Mouse (Mus musculus) MEL (cell line): Measurements from ENCODE around the gene Zfp362. TPM values are rescaled to one million over a fixed set of nuclear protein-coding genes. Genes with fewer than 3 reads are reported as not detected.

Source experiments
- DNase-seq: peaks from one replicate; pipeline ENCODE4 v3.0.0; 2011; ENCODE audit warnings: low read depth, low spot score
- H3K27ac ChIP-seq: 2 replicates; pipeline ENCODE4 v1.5.1; 2012; ENCODE audit warnings: low read depth, mild to moderate bottlenecking, control low read depth, low read length, moderate library complexity; ENCODE audit not compliant: control insufficient read depth
- H3K27me3 ChIP-seq, 2 experiments: fragments of 150-350 bp in 1 of 2; sonication (generic) in 1 of 2; 2 replicates each; pipeline ENCODE4 v1.6.1; 2012; ENCODE audit warnings: low read length in 2 of 2, mild to moderate bottlenecking in 2 of 2, improper control_type of control experiment in 1 of 2, moderate library complexity in 1 of 2; ENCODE audit not compliant: insufficient read depth in 2 of 2, control insufficient read depth in 1 of 2
- H3K36me3 ChIP-seq, 2 experiments: 2 replicates each; pipeline ENCODE4 v1.6.1; 2012 to 2014; ENCODE audit warnings: low read length in 2 of 2, improper control_type of control experiment in 1 of 2, inconsistent platforms in 1 of 2, mild to moderate bottlenecking in 1 of 2; ENCODE audit not compliant: insufficient read depth in 2 of 2, control insufficient read depth in 1 of 2
- H3K4me1 ChIP-seq, 2 experiments: fragments of 150-350 bp in 1 of 2; sonication (generic) in 1 of 2; 2 replicates each; pipeline ENCODE4 v1.6.1; 2012; ENCODE audit warnings: low read length in 2 of 2, improper control_type of control experiment in 1 of 2, mild to moderate bottlenecking in 1 of 2; ENCODE audit not compliant: insufficient read depth in 2 of 2, control insufficient read depth in 1 of 2
- H3K4me3 ChIP-seq, 2 experiments: fragments of 150-350 bp in 1 of 2; sonication (generic) in 1 of 2; 2 replicates each; pipeline ENCODE4 v1.5.1; 2012; ENCODE audit warnings: low read depth in 2 of 2, low read length in 2 of 2, mild to moderate bottlenecking in 2 of 2, moderate library complexity in 2 of 2, control low read depth in 1 of 2, improper control_type of control experiment in 1 of 2; ENCODE audit not compliant: control insufficient read depth in 1 of 2, insufficient read depth in 1 of 2
- H3K79me2 ChIP-seq: 2 replicates; pipeline ENCODE4 v1.6.1; 2012; ENCODE audit warnings: mild to moderate bottlenecking, low read length, moderate library complexity; ENCODE audit not compliant: control insufficient read depth, poor library complexity, insufficient read depth
- H3K9ac ChIP-seq: 2 replicates; pipeline ENCODE4 v1.6.1; 2012; ENCODE audit warnings: low read depth, mild to moderate bottlenecking, control low read depth, low read length, moderate library complexity; ENCODE audit not compliant: control insufficient read depth, poor library complexity, severe bottlenecking
- H3K9me3 ChIP-seq: fragments of 150-350 bp; sonication (generic); replicated peaks from 2 replicates; pipeline ENCODE4 v1.6.1; 2012; ENCODE audit warnings: mild to moderate bottlenecking, low read length, improper control_type of control experiment, moderate library complexity; ENCODE audit not compliant: insufficient read depth
- JUND ChIP-seq: IDR thresholded peaks from 2 replicates; pipeline ENCODE4 v1.6.1; 2011; ENCODE audit warnings: low read depth, mild to moderate bottlenecking, improper control_type of control experiment, low read length
- KAT2A ChIP-seq: conservative IDR thresholded peaks from 2 replicates; pipeline ENCODE4 v1.6.1; 2012; ENCODE audit warnings: low read depth, low read length, improper control_type of control experiment, inconsistent platforms
- MAX ChIP-seq: IDR thresholded peaks from 2 replicates; pipeline ENCODE4 v1.6.1; 2011; ENCODE audit warnings: low read length, improper control_type of control experiment
- MAZ ChIP-seq: IDR thresholded peaks from 2 replicates; pipeline ENCODE4 v1.6.1; 2012; ENCODE audit warnings: low read depth, mild to moderate bottlenecking, inconsistent platforms, low read length, improper control_type of control experiment
- MYB ChIP-seq: IDR thresholded peaks from 2 replicates; pipeline ENCODE4 v1.6.1; 2011; ENCODE audit warnings: mild to moderate bottlenecking, low read depth, low read length, improper control_type of control experiment
- NRF1 ChIP-seq: IDR thresholded peaks from 2 replicates; pipeline ENCODE4 v1.6.1; 2014; ENCODE audit warnings: low read depth, mild to moderate bottlenecking, inconsistent platforms, low read length, improper control_type of control experiment, moderate library complexity; ENCODE audit not compliant: poor library complexity, insufficient read depth, severe bottlenecking
- POLR2AphosphoS5 ChIP-seq: IDR thresholded peaks from 2 replicates; pipeline ENCODE4 v1.6.1; 2012; ENCODE audit warnings: low read depth, borderline replicate concordance, mild to moderate bottlenecking, inconsistent platforms, low read length, moderate library complexity, mixed read lengths
- RAD21 ChIP-seq: IDR thresholded peaks from 2 replicates; pipeline ENCODE4 v1.6.1; 2011; ENCODE audit warnings: mild to moderate bottlenecking, low read depth, low read length, improper control_type of control experiment
- SIN3A ChIP-seq: IDR thresholded peaks from 2 replicates; pipeline ENCODE4 v1.6.1; 2012; ENCODE audit warnings: low read length, improper control_type of control experiment, inconsistent platforms
- USF1 ChIP-seq: IDR thresholded peaks from 2 replicates; pipeline ENCODE4 v1.6.1; 2014; ENCODE audit warnings: low read depth, mild to moderate bottlenecking, inconsistent platforms, low read length, improper control_type of control experiment, moderate library complexity
- USF2 ChIP-seq, 2 experiments: IDR thresholded peaks; 2 replicates each; pipeline ENCODE4 v1.6.1; 2011 to 2012; ENCODE audit warnings: improper control_type of control experiment in 2 of 2, low read length in 2 of 2, borderline replicate concordance in 1 of 2, inconsistent platforms in 1 of 2, low read depth in 1 of 2, mild to moderate bottlenecking in 1 of 2; ENCODE audit not compliant: insufficient read depth in 1 of 2
- ZKSCAN1 ChIP-seq: IDR thresholded peaks from 2 replicates; pipeline ENCODE4 v1.6.1; 2012; ENCODE audit warnings: low read depth, mild to moderate bottlenecking, inconsistent platforms, low read length, improper control_type of control experiment, moderate library complexity
- polyA plus RNA-seq, 2 experiments: library from polyadenylated mRNA; stranded (reverse) in 1 of 2; unstranded in 1 of 2; fragments of >175 nt in 1 of 2; fragments of >200 nt in 1 of 2; gene quantifications; 2 replicates each; pipeline versions ENCODE4 v1.2.1 to v1.2.4; 2012; ENCODE audit warnings: low replicate concordance in 2 of 2, low read depth in 1 of 2; ENCODE audit not compliant: insufficient read length in 2 of 2, insufficient read depth in 1 of 2, missing spikeins in 1 of 2
- total RNA-seq: library from RNA; depleted of rRNA; stranded (reverse); fragments of 300-350 nt; gene quantifications from 2 replicates; pipeline ENCODE4 v1.2.3, GENCODE M21; 2012

Gene Zfp362
- total and polyA plus RNA-seq, 3 experiments: 2.4 to 30.1 TPM; not detected in 1

DNA sequence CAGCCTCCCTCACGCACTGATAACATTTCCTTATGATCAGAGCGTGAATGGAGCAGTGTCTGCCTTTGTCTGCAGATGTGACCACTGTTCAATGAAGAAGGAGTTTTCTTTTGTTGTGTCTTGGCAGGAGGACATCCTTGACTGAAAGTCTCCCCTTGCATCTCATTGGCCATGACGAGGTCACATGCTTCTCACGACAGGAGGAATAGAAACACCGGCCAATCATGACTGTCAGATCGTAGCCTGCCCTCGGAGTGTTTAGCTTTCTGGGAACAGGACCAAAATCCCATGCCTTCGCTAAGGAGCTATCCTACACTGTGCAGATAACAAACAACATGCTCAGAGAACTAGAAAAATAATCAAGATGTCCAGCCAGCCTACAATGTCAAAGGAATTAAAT lies 35.4 kb upstream of the Zfp362 start:
- H3K9ac ChIP-seq: no peak overlapping the region
- no peaks in the 10 kb centered on the region for H3K79me2 ChIP-seq
- H3K27me3 ChIP-seq: no peaks in the 10 kb centered on the region
- TF ChIP-seq USF1 (peak; percentile 84), POLR2AphosphoS5 (no peak), RAD21 (no peak), ZKSCAN1 (no peak), USF2 (IDR thresholded peaks at IDR 0.05; ENCODE audit: borderline replicate concordance in 1 of 2, insufficient read depth in 1 of 2, low read depth in 1 of 2, low read length in 2 of 2) (0 out of 4 replicates have a peak, but pooled peaks of 1 of the 2 experiments have one; percentile 6), MAX (peak; percentile 53), JUND (no peak)
- TF ChIP-seq, all 39 proteins: peak for 3
- peaks cover 0 to 4% of the 10 kb centered on the region in 2 experiments; a peak in 2 of 4 replicates for H3K36me3 ChIP-seq
- H3K27ac ChIP-seq: no peak overlapping the region
- peak overlapping the region in 1 of 2 experiments; percentile 43; a peak in 2 of 4 replicates for H3K4me3 ChIP-seq
- H3K4me1 ChIP-seq: peaks cover 2 to 20% of the 10 kb centered on the region in 2 experiments
- no peaks in the 10 kb centered on the region for H3K9me3 ChIP-seq
- DNase-seq: peak; percentile 55

DNA sequence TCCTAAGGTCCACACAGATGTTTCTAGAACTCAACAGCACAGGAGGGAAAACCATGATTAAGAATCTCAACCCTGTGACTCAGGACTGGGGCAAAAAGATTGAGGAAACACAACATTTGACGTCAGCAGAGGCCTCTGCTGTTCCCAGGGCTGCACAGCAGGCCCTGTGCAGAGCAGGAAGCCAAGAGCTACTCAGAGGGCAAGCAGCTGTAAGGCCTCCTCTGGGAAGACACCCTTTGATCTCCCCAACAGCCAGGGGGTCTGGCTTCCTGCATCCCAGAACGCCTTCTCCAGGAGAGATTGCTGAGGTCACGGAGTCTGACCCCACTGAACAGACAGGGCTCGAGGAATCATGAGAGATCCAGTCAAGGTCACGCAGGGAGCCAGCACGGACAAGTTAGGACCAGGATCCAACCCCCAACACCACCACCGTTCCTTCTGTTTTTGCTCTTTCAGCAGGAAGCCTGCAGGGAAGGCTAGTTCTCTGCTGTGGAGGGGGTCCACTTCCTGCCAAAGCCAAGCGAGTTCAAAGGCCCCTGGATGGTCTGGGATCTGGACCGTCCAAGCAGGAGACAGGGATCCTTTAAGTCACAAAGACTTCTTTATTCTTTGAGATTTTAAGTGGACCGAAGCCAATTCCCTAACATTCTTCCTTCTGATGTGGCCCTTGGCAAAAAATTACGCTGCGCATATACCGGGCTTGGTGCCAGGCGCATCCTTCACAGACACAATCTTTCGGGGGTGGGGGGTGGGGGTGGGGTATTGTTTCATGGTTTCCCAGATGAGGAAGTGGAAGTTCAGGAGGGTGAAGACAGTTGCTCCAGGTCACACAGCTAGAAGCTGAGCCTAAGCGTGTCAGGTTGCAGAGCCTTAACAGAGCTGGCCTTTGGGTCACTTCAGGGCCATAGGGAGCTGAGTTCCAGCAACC lies 34.2 kb upstream of the Zfp362 start:
- Histone ChIP-seq H3K9ac (no peak overlapping the region), H3K9me3 (no peaks in the 10 kb centered on the region), H3K79me2 (no peaks in the 10 kb centered on the region), H3K4me3 (0 out of 4 replicates have a peak overlapping the region, but pooled peaks of 1 of the 2 experiments have one; percentile 15)
- TF ChIP-seq POLR2AphosphoS5: no peak
- no peak for TF ChIP-seq MAZ
- 0 out of 2 replicates have a peak, but pooled peaks have one; percentile 28 for TF ChIP-seq NRF1
- no peak for TF ChIP-seq KAT2A
- TF ChIP-seq RAD21: no peak
- no peak for TF ChIP-seq SIN3A
- TF ChIP-seq ZKSCAN1: no peak
- TF ChIP-seq MYB: no peak
- TF ChIP-seq, all 39 proteins: peak for 1
- H3K36me3 ChIP-seq: peaks cover 0 to 4% of the 10 kb centered on the region in 2 experiments; a peak in 2 of 4 replicates
- no peaks in the 10 kb centered on the region for H3K27me3 ChIP-seq
- DNase-seq: peak; percentile 60
- H3K27ac ChIP-seq: no peak overlapping the region
- peaks cover 2 to 20% of the 10 kb centered on the region in 2 experiments for H3K4me1 ChIP-seq
